Mouse (Mus musculus) heart, embryonic 11.5 days (tissue): ENCODE data around the gene Wdr20. TPM values are rescaled to one million over a fixed set of nuclear protein-coding genes. Genes with fewer than 3 reads are reported as not detected.

ENCODE experiments used
- ATAC-seq: fragments of 200-750 bp; cut with Nextera tagmentation; replicated peaks from 2 replicates; pipeline ENCODE4 v1.8.0; 2017; ENCODE audit warnings: moderate library complexity; ENCODE audit not compliant: insufficient number of reproducible peaks, low FRiP score, low TSS enrichment
- H3K27ac ChIP-seq: fragments of 300-500 bp; sonication (generic); 2 replicates; pipeline ENCODE4 v1.5.1; 2014; ENCODE audit warnings: mild to moderate bottlenecking, low read depth, low read length
- H3K27me3 ChIP-seq: fragments of 300-500 bp; sonication (generic); 2 replicates; pipeline ENCODE4 v1.6.1; 2014; ENCODE audit warnings: mild to moderate bottlenecking, low read length, mixed read lengths; ENCODE audit not compliant: control insufficient read depth, insufficient read depth
- H3K36me3 ChIP-seq: fragments of 300-500 bp; sonication (generic); 2 replicates; pipeline ENCODE4 v1.6.1; 2014; ENCODE audit warnings: mild to moderate bottlenecking, low read length, moderate library complexity, mixed read lengths; ENCODE audit not compliant: control insufficient read depth, insufficient read depth
- H3K4me1 ChIP-seq: fragments of 300-500 bp; sonication (generic); 2 replicates; pipeline ENCODE4 v1.6.1; 2014; ENCODE audit warnings: low read length; ENCODE audit not compliant: control insufficient read depth, insufficient read depth
- H3K4me2 ChIP-seq: fragments of 300-500 bp; sonication (generic); 2 replicates; pipeline ENCODE4 v1.6.1; 2014; ENCODE audit warnings: mild to moderate bottlenecking, moderate library complexity
- H3K4me3 ChIP-seq: fragments of 300-500 bp; sonication (generic); 2 replicates; pipeline ENCODE4 v1.5.1; 2014; ENCODE audit warnings: low read depth, low read length
- H3K9ac ChIP-seq: fragments of 300-500 bp; sonication (generic); 2 replicates; pipeline ENCODE4 v1.6.1; 2014; ENCODE audit warnings: mild to moderate bottlenecking, low read depth, low read length, moderate library complexity
- H3K9me3 ChIP-seq: fragments of 300-500 bp; sonication (generic); replicated peaks from 2 replicates; pipeline ENCODE4 v1.6.1; 2016; ENCODE audit warnings: low read length; ENCODE audit not compliant: control insufficient read depth
- WGBS: fragments of 180-500 bp; shearing (Covaris S2); extraction: QIAGEN DNeasy Blood & Tissue Kit; methylation state at CpG from one replicate; pipeline ENCODE4 v1.1.7; 2014; ENCODE audit not compliant: insufficient replicate concordance; 5-methylcytosine and 5-hydroxymethylcytosine counted together
- polyA plus RNA-seq: library from polyadenylated mRNA; unstranded; fragments of >200 nt; fragmentation: Nextera tagmentation; extraction: Ambion mirVana; gene quantifications from 2 replicates; pipeline ENCODE4 v1.2.1, GENCODE M21; 2014

Wdr20 gene
- polyA plus RNA-seq, 1 experiment from 2014 or later, result 15.2 TPM

DNA sequence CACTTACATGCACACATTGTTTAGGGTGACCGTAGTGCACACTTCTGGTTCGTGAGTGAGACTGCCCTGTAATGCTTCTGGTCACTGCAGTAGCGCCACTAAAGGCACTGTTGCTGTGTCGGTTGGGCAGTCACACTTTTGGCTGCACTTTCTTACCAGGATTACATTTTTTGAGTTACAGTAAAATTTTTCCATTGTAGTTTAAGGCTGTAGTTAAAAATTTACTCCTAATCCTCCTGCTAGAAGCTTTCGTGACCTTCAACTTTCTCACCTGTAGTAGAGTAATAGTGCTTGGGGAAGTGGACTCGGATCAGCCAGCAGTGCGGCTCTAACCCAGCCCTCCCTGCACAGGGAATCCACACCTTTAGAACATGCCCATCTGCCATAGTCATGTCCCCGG, 53.3 kb downstream of the Wdr20 start:
- H3K36me3 ChIP-seq, result no peaks in the 10 kb centered on the region
- no peak overlapping the region for H3K9ac ChIP-seq
- H3K4me1 ChIP-seq, result peaks cover 9% of the 10 kb centered on the region; the same call in 1 of the 2 replicates
- H3K4me3 ChIP-seq, result no peak overlapping the region
- 88% methylated on average over 8 of the region's 8 CpGs for WGBS
- H3K4me2 ChIP-seq, result no peak overlapping the region
- no peaks in the 10 kb centered on the region for H3K9me3 ChIP-seq
- H3K27ac ChIP-seq, result no peak overlapping the region
- no peak for ATAC-seq
- H3K27me3 ChIP-seq, result no peaks in the 10 kb centered on the region

DNA sequence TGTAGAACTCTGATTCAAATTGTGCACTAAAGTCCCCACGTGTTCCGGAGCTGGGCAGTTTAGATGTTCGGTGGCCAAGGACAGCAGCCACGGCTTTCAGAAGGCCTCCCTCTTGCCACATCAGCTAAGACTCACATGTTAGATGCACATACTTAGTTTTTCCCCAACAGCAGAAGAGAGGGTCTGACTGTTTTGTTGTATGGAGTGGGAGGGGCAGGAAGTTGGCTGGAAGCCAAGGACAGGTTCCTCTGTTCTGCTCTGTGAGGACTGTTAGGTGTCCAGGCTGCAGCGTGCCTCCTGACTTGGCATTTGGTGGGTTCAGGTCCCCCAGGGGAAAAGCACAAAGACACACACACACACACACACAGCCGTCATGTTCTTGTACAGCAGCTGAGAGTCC, 57.3 kb downstream of the Wdr20 start:
- peaks cover 9% of the 10 kb centered on the region; the same call in 1 of the 2 replicates for H3K4me1 ChIP-seq
- no peaks in the 10 kb centered on the region for H3K27me3 ChIP-seq
- no peaks in the 10 kb centered on the region for H3K36me3 ChIP-seq
- H3K4me2 ChIP-seq, result no peak overlapping the region
- WGBS, result 89% methylated on average over 6 of the region's 6 CpGs
- ATAC-seq, result no peak
- no peaks in the 10 kb centered on the region for H3K9me3 ChIP-seq
- no peak overlapping the region for H3K27ac ChIP-seq
- H3K9ac ChIP-seq, result no peak overlapping the region
- no peak overlapping the region for H3K4me3 ChIP-seq

DNA sequence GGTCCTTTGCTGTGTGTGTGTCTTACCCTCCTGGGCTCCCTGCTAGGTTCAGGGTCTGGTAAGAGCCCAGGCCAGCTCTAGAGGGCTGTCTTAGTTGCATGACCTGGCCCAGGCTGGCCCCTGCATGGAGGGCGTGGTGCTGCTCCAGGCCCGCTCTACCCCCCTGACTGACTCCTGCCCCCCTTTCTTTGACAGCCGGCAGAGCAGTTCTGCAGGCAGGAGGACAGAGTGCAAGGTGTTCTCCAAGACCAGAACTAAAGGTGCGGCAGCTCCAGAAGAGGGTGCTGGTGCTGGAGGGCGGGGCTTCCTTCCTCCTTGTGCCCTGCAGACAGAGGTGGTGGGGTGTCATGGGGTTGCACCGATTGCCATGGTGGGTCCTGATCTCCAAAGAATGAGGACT, 59.0 kb downstream of the Wdr20 start:
- Histone ChIP-seq H3K36me3 (no peaks in the 10 kb centered on the region), H3K27me3 (no peaks in the 10 kb centered on the region), H3K4me2 (no peak overlapping the region), H3K9ac (no peak overlapping the region), H3K4me1 (peaks cover 8% of the 10 kb centered on the region), H3K4me3 (no peak overlapping the region), H3K27ac (no peak overlapping the region), H3K9me3 (no peaks in the 10 kb centered on the region)
- no peak for ATAC-seq
- 80% methylated on average over 6 of the region's 6 CpGs for WGBS

DNA sequence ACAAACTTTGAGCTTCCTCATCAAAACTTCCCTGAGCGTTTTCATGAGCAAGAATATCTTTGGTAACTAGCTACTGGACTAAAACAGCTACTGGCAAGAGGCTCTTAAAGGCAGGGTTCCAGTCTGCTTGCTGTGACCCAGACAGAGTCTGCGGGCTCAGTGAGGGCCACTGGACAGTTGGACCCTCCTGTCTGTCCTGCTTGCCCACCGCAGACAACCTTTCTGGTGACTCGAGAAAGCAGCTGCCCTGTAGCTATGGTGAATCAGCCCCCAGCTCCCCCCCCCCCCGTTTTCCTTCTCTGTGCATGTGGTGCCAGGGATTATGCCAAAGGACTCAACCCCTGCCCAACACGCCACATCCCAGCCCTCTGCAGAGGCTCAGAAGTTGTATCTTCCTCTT, 59.5 kb downstream of the Wdr20 start:
- no peaks in the 10 kb centered on the region for H3K36me3 ChIP-seq
- H3K9ac ChIP-seq, result no peak overlapping the region

DNA sequence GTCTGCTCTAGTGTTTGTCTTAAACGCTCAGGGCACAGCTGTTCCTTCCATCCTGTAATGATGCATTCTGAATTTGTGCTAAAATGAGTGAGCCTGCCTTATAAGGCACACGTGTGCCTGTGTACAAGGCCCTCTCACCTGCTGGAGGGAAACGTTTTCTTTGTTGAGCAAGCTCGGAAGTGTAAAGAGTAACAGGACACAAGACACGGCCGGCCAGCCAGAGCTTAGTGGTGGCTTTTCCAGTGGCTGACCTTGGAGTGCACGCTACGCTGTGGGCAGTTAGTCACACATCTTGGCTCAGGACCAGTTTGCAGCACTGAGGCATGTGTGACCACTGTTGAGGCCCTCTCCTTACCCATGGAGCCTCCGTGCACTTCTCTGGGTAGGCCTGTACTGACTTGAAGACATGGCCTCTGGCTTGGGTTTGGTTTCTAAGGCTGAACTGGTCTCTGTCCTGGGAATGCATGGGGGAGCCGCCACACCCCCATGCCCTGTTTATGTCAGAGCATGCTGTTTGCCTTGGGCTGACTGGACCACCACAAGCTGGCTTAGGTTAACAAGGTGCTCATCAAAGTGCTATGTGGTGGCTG, 60.2 kb downstream of the Wdr20 start:
- H3K9me3 ChIP-seq, result no peaks in the 10 kb centered on the region
- H3K4me2 ChIP-seq, result no peak overlapping the region
- H3K27me3 ChIP-seq, result no peaks in the 10 kb centered on the region
- no peaks in the 10 kb centered on the region for H3K36me3 ChIP-seq
- H3K9ac ChIP-seq, result no peak overlapping the region
- no peak overlapping the region for H3K27ac ChIP-seq
- H3K4me1 ChIP-seq, result peaks cover 12% of the 10 kb centered on the region
- no peak overlapping the region for H3K4me3 ChIP-seq
- no peak for ATAC-seq
- 90% methylated on average over 10 of the region's 10 CpGs for WGBS

More for the DNA sequence above, 59.5 kb downstream of the Wdr20 start:
- no peak overlapping the region for H3K4me3 ChIP-seq
- no peak for ATAC-seq
- WGBS, result 87% methylated on average over 6 of the region's 6 CpGs
- H3K27me3 ChIP-seq, result no peaks in the 10 kb centered on the region
- no peaks in the 10 kb centered on the region for H3K9me3 ChIP-seq
- H3K4me1 ChIP-seq, result peaks cover 9% of the 10 kb centered on the region
- H3K4me2 ChIP-seq, result no peak overlapping the region
- H3K27ac ChIP-seq, result no peak overlapping the region

DNA sequence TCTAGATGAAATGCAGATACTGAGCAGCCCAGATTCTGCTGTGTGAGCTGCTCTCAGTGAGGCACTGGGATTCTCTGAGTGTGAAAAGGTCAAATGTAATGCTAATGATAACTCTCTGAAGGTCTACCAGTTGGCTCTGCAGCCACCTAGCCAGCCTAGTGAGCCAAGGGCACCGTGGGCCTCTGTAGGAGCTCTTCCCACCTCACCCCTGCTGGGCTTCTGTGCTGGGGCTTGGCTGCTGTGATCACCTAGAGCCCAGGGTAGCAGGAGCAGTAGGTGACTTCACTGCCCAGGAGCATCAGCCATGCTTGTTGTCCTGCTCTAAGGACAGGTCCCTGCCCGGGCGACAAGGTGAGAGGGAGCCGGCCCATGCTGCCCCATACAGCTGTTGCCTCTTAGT, 61.5 kb downstream of the Wdr20 start:
- no peak overlapping the region for H3K9ac ChIP-seq
- 87% methylated on average over 4 of the region's 4 CpGs for WGBS
- no peaks in the 10 kb centered on the region for H3K9me3 ChIP-seq
- H3K36me3 ChIP-seq, result no peaks in the 10 kb centered on the region
- ATAC-seq, result no peak
- H3K27ac ChIP-seq, result no peak overlapping the region
- H3K4me1 ChIP-seq, result peaks cover 14% of the 10 kb centered on the region
- no peaks in the 10 kb centered on the region for H3K27me3 ChIP-seq
- H3K4me2 ChIP-seq, result no peak overlapping the region
- no peak overlapping the region for H3K4me3 ChIP-seq

DNA sequence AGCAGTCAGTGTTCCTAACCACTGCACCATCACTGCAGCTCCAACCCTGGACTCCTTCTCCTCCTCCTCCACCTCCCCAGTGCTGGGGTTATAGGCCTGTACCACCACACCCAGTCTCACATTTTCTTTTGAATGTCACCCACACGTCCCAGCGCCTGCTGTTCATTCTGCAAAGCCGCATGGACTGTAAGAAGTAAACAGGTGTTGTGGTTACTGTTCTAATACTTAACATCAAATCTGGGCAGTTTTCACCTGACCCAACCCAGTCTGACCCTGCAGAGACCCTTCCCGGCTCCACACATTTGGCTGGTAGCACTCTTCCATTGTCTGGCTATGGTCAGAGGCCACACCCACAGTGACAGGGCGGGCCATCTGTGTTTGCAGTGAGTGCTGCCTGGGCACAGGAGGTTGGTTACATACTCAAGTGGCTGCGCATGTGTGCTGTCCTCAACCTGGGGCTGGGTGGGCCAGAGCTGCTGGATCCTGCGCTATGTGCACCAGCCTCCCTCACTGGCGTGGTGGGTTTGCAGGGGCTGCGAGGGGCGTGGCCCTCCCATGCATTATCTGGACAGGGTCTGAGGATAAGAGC, 64.2 kb downstream of the Wdr20 start:
- no peaks in the 10 kb centered on the region for H3K27me3 ChIP-seq
- 70% methylated on average over 10 of the region's 10 CpGs for WGBS
- H3K36me3 ChIP-seq, result no peaks in the 10 kb centered on the region
- peaks cover 21% of the 10 kb centered on the region for H3K4me1 ChIP-seq
- no peak overlapping the region for H3K4me2 ChIP-seq
- no peak overlapping the region for H3K4me3 ChIP-seq
- H3K27ac ChIP-seq, result no peak overlapping the region
- H3K9ac ChIP-seq, result no peak overlapping the region; the same call in 1 of the 2 replicates
- no peaks in the 10 kb centered on the region for H3K9me3 ChIP-seq
- ATAC-seq, result peak; percentile 35; the same call in 1 of the 2 replicates

DNA sequence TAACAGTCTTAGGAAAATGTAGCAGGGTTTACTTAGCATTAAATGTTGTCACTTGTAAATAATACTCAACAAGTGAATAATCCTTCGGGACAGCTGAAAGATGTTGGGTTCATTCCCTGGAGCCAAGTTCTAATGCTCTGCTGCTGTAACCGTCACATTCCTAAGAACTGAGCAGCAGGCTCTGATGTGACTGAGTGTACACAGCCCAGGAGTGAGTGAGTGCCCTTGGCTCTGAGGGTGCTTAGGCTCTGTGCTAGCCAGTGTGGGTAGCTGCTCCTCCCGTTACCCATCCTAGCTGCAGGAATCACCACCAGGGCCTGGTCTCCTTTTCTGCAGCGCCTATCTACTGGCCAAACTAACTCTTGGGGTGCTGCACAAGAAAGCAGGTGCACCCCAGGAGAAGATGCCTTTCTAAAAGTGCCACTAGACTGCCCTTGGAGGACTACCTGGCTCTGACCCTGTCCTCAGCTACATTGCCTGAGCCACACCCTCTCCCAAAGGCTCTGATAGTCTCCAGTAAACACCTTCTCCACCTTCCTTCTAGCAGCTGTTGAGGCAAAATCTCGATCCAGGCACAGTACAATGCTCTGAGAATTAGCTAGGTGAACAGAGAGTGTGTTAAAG, 65.0 kb downstream of the Wdr20 start:
- no peak overlapping the region for H3K4me2 ChIP-seq
- ATAC-seq, result no peak
- no peaks in the 10 kb centered on the region for H3K27me3 ChIP-seq
- no peak overlapping the region for H3K4me3 ChIP-seq
- no peak overlapping the region; the same call in 1 of the 2 replicates for H3K9ac ChIP-seq
- no peaks in the 10 kb centered on the region for H3K36me3 ChIP-seq
- no peaks in the 10 kb centered on the region for H3K9me3 ChIP-seq
- H3K27ac ChIP-seq, result no peak overlapping the region
- 82% methylated on average over 5 of the region's 5 CpGs for WGBS
- H3K4me1 ChIP-seq, result peaks cover 21% of the 10 kb centered on the region
